ENCODE assay signal across 8 mouse cellular contexts in genomic region chr15:6707551-6707935, GRCm38 (mm10). TPM values are rescaled to one million over a fixed set of nuclear protein-coding genes. Genes with fewer than 3 reads are reported as not detected.
DNase-seq lines count a peak whose midpoint lies in the region; ATAC-seq and TF ChIP-seq lines count a peak whose summit lies in the region.

No protein-coding gene starts in this region.

- peak; percentile 60 for ATAC-seq in forebrain, embryonic 16.5 days

- no peaks in the 10 kb centered on the region for H3K9me3 ChIP-seq in MEL (replicated peaks; ENCODE audit: insufficient read depth, low read length)
- no peaks in the 10 kb centered on the region for H3K9me3 ChIP-seq in forebrain, embryonic 16.5 days (ENCODE audit: control insufficient read depth, low read length)

- H3K36me3 ChIP-seq in MEL (ENCODE audit: control insufficient read depth in 1 of 2, insufficient read depth in 2 of 2, low read length in 2 of 2): peaks cover 0 to 51% of the 10 kb centered on the region in 2 experiments; a peak in 2 of 4 replicates
- no peaks in the 10 kb centered on the region for H3K36me3 ChIP-seq in forebrain, embryonic 16.5 days (ENCODE audit: control insufficient read depth, insufficient read depth)

- peak overlapping the region; percentile 90 to 94 for H3K4me3 ChIP-seq in MEL (ENCODE audit: control insufficient read depth in 1 of 2, insufficient read depth in 1 of 2, low read depth in 2 of 2, low read length in 2 of 2)
- H3K4me3 ChIP-seq in cerebellum, adult 2 months (replicated peaks; ENCODE audit: insufficient read depth, low read depth, low read length): peak overlapping the region; percentile 98
- H3K4me3 ChIP-seq in forebrain, embryonic 16.5 days (replicated peaks; ENCODE audit: low read length): peak overlapping the region; percentile 92

- H3K4me1 ChIP-seq in MEL (ENCODE audit: control insufficient read depth in 1 of 2, insufficient read depth in 2 of 2, low read length in 2 of 2): peaks cover 17 to 26% of the 10 kb centered on the region in 2 experiments
- H3K4me1 ChIP-seq in cerebellum, adult 2 months (ENCODE audit: control insufficient read depth, insufficient read depth, low read length): peaks cover 3% of the 10 kb centered on the region; the same call in 1 of the 2 replicates
- peaks cover 15% of the 10 kb centered on the region for H3K4me1 ChIP-seq in forebrain, embryonic 16.5 days (replicated peaks; ENCODE audit: control insufficient read depth, insufficient read depth, low read length)

- peak overlapping the region; percentile 99 for H3K9ac ChIP-seq in MEL (ENCODE audit: control insufficient read depth, low read depth, low read length, poor library complexity, severe bottlenecking)
- H3K9ac ChIP-seq in forebrain, embryonic 16.5 days (replicated peaks; ENCODE audit: low read depth, low read length): peak overlapping the region; percentile 96

- WGBS in cerebellum, adult 2 months: under 1% methylated on average over 43 of the region's 43 CpGs
- WGBS in forebrain, embryonic 16.5 days: under 1% methylated on average over 43 of the region's 43 CpGs

- peaks cover 48% of the 10 kb centered on the region for H3K79me2 ChIP-seq in MEL (ENCODE audit: control insufficient read depth, insufficient read depth, low read length, poor library complexity)

- no peaks in the 10 kb centered on the region for H3K27me3 ChIP-seq in MEL (ENCODE audit: control insufficient read depth in 1 of 2, insufficient read depth in 2 of 2, low read length in 2 of 2)
- no peaks in the 10 kb centered on the region for H3K27me3 ChIP-seq in cerebellum, adult 2 months (ENCODE audit: control insufficient read depth, insufficient read depth, low read length)
- H3K27me3 ChIP-seq in forebrain, embryonic 16.5 days (replicated peaks; ENCODE audit: control insufficient read depth, insufficient read depth, low read length): no peaks in the 10 kb centered on the region

- peak overlapping the region; percentile 84 for H3K4me2 ChIP-seq in forebrain, embryonic 16.5 days (ENCODE audit: low read length)

- no peak for TF ChIP-seq CTCF in MEL (IDR thresholded peaks at IDR 0.05 in 2 of 3, conservative IDR thresholded peaks at IDR 0.05 in 1 of 3; ENCODE audit: control insufficient read depth in 1 of 3, insufficient read depth in 1 of 3, low read depth in 2 of 3, low read length in 3 of 3, poor library complexity in 1 of 3, severe bottlenecking in 1 of 3)
- no peak for TF ChIP-seq CTCF in cerebellum, adult 2 months (IDR thresholded peaks at IDR 0.05; ENCODE audit: borderline replicate concordance, insufficient read depth, low read depth, low read length)

- H3K27ac ChIP-seq in MEL (ENCODE audit: control insufficient read depth, low read depth, low read length): peak overlapping the region; percentile 90
- peak overlapping the region; percentile 24 for H3K27ac ChIP-seq in cerebellum, adult 2 months (ENCODE audit: insufficient read depth, low read length)
- H3K27ac ChIP-seq in forebrain, embryonic 16.5 days (ENCODE audit: low read length): peak overlapping the region; percentile 94

- TF ChIP-seq POLR2A in MEL (IDR thresholded peaks at IDR 0.05; ENCODE audit: control insufficient read depth in 1 of 2, insufficient read depth in 1 of 2, low read depth in 1 of 2, low read length in 2 of 2, poor library complexity in 1 of 2): peak in 1 of 2 experiments; percentile 32; a peak in 2 of 4 replicates
- TF ChIP-seq POLR2A in cerebellum, adult 2 months (IDR thresholded peaks at IDR 0.05; ENCODE audit: borderline replicate concordance, insufficient read depth, low read length): no peak

- intact Hi-C loops in heart, postnatal 36 days (cut with DNase I): loop anchor here (5.0 to 10.0 kb wide), 3 partner anchors 80 to 443 kb away; no protein-coding TSS in a partner anchor

- DNase-seq in MEL (ENCODE audit: low read depth, low spot score): peak; percentile 72
- peak; percentile 70 to 76 for DNase-seq in cerebellum, adult 2 months
- peak; percentile 61 to 77 for DNase-seq in heart, postnatal 36 days
- peak; percentile 41 for DNase-seq in layer of hippocampus, adult 9-11 months
- peak; percentile 77 for DNase-seq in lung, postnatal 10 days
- peak; percentile 66 for DNase-seq in ovary, postnatal 36 days (ENCODE audit: low spot score)
- DNase-seq in thymus, postnatal 25 days: peak; percentile 66

- 0 out of 4 replicates have a peak, but pooled peaks of 1 of the 2 experiments have one; percentile 18 for TF ChIP-seq EP300 in MEL (IDR thresholded peaks at IDR 0.05; ENCODE audit: low read depth in 1 of 2, low read length in 2 of 2)

- TF ChIP-seq RAD21 in MEL (IDR thresholded peaks at IDR 0.05; ENCODE audit: low read depth, low read length): no peak

TF ChIP-seq in MEL, 35 proteins besides CTCF, POLR2A, EP300 and RAD21:
- TF ChIP-seq NELFE (IDR thresholded peaks at IDR 0.05; ENCODE audit: low read depth, low read length) (no peak), NRF1 (IDR thresholded peaks at IDR 0.05; ENCODE audit: insufficient read depth, low read depth, low read length, poor library complexity, severe bottlenecking) (0 out of 2 replicates have a peak, but pooled peaks have one; percentile 2), UBTF (IDR thresholded peaks at IDR 0.05; ENCODE audit: borderline replicate concordance, insufficient read depth, low read depth, low read length) (0 out of 2 replicates have a peak, but pooled peaks have one; percentile 77), TCF12 (IDR thresholded peaks at IDR 0.05; ENCODE audit: low read depth, low read length) (0 out of 2 replicates have a peak, but pooled peaks have one; percentile 8)

RNA-seq across cellular contexts. Expression of gene Rictor, which starts 0.6 kb away (rescaled TPM):
- 10.6 and 12.8 TPM in 2 replicates for total RNA-seq in MEL (2012; rRNA removed)
- polyA plus RNA-seq in MEL (2012; ENCODE audit: insufficient read depth in 1 of 2, insufficient read length in 2 of 2, low read depth in 1 of 2, low replicate concordance in 2 of 2, missing spikeins in 1 of 2): 10 to 100 TPM in 1 of 2 experiments, not detected in 1; 10.3 TPM
- polyA plus RNA-seq in cerebellum, adult 2 months (2012; rRNA removed): 24.4 and 26.0 TPM in 2 replicates
- polyA plus RNA-seq in forebrain, embryonic 16.5 days (2015; fragmentation: Nextera tagmentation; extraction: Ambion mirVana): 61.6 and 67.3 TPM in 2 replicates
- 10 to 100 TPM; 15.0 to 15.2 TPM for total RNA-seq in heart, postnatal 36 days (2021)

Comparison
In these comparisons a context has a peak if more than half of its experiments do, and no peak if none do; other contexts are left out.
1. Peak in every context shown above with its lines: DNase-seq, ATAC-seq, H3K4me3 ChIP-seq and H3K27ac ChIP-seq.
2. H3K27ac ChIP-seq: peak in every context shown above with its lines; median percentile 94 in forebrain, embryonic 16.5 days; 90 in MEL; 24 in cerebellum, adult 2 months.